Mouse (Mus musculus) small intestine, adult 2 months (tissue): ENCODE results near the gene Rapgef4. TPM values are rescaled to one million over a fixed set of nuclear protein-coding genes. Genes with fewer than 3 reads are reported as not detected.

Experiments used
- H3K27ac ChIP-seq: fragments of 200-500 bp; 2 replicates; pipeline ENCODE4 v1.5.1; 2012; ENCODE audit warnings: low read depth, low read length, control low read depth, inconsistent platforms; ENCODE audit not compliant: insufficient read depth
- H3K27me3 ChIP-seq: fragments of 200-500 bp; 2 replicates; pipeline ENCODE4 v1.6.1; 2012; ENCODE audit warnings: mild to moderate bottlenecking, moderate library complexity, low read length, inconsistent platforms; ENCODE audit not compliant: control insufficient read depth, insufficient read depth
- H3K36me3 ChIP-seq: fragments of 200-500 bp; 2 replicates; pipeline ENCODE4 v1.6.1; 2012; ENCODE audit warnings: mild to moderate bottlenecking, low read length, control low read depth, inconsistent platforms; ENCODE audit not compliant: control insufficient read depth, insufficient read depth
- H3K4me1 ChIP-seq: fragments of 200-500 bp; 2 replicates; pipeline ENCODE4 v1.6.1; 2012; ENCODE audit warnings: low read length, inconsistent platforms, mixed read lengths; ENCODE audit not compliant: control insufficient read depth, insufficient read depth, insufficient read length
- H3K4me3 ChIP-seq: fragments of 200-500 bp; 2 replicates; pipeline ENCODE4 v1.5.1; 2012; ENCODE audit warnings: low read depth, mild to moderate bottlenecking, control low read depth, inconsistent platforms, low read length, moderate library complexity
- CTCF ChIP-seq: fragments of 200-500 bp; IDR thresholded peaks from 2 replicates; pipeline ENCODE4 v1.5.1; 2012; ENCODE audit warnings: low read depth, mild to moderate bottlenecking, control low read depth, inconsistent platforms, low read length, moderate library complexity, mixed read lengths; ENCODE audit not compliant: insufficient replicate concordance, insufficient read length; ENCODE audit errors: extremely low read depth
- POLR2A ChIP-seq: fragments of 200-500 bp; IDR thresholded peaks from 2 replicates; pipeline ENCODE4 v1.6.1; 2012; ENCODE audit warnings: low read depth, mild to moderate bottlenecking, control low read depth, inconsistent platforms, low read length, moderate library complexity
- WGBS: fragments of 180-500 bp; shearing (Covaris S2); methylation state at CpG from one replicate; pipeline ENCODE4 v1.1.7; 2018; 5-methylcytosine and 5-hydroxymethylcytosine counted together
- polyA plus RNA-seq: library from polyadenylated mRNA; depleted of rRNA; stranded (reverse); fragments of >200 nt; gene quantifications from 2 replicates; pipeline ENCODE4 v1.2.3, GENCODE M21; 2012

The Rapgef4 gene
- polyA plus RNA-seq, 1 experiment, result 2.7 TPM

DNA sequence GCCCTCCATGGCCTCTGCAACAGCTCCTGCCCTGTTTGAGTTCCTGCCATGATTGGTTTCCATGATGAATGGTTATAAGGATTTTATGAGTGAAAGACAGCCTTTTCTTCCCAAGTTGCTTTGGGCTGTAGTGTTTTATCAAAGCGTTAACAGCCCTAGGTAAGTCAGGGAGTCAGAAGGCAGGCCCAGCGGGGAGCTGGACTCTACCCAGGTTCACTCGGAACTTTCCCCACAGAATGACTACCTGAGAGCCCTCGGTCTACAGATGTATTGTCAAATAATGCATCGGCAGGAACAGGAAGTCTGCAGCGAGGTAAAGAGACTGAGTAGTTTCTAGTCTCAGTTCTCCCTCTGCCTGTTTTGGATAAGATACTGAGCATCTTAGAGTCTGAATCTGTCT, 60.0 kb downstream of the Rapgef4 start:
- no peaks in the 10 kb centered on the region for H3K36me3 ChIP-seq
- no peak overlapping the region for H3K27ac ChIP-seq
- H3K4me1 ChIP-seq, result no peaks in the 10 kb centered on the region
- H3K27me3 ChIP-seq, result no peaks in the 10 kb centered on the region
- TF ChIP-seq POLR2A, result no peak
- TF ChIP-seq CTCF, result no peak
- 85% methylated on average over 6 of the region's 6 CpGs for WGBS
- no peak overlapping the region for H3K4me3 ChIP-seq

DNA sequence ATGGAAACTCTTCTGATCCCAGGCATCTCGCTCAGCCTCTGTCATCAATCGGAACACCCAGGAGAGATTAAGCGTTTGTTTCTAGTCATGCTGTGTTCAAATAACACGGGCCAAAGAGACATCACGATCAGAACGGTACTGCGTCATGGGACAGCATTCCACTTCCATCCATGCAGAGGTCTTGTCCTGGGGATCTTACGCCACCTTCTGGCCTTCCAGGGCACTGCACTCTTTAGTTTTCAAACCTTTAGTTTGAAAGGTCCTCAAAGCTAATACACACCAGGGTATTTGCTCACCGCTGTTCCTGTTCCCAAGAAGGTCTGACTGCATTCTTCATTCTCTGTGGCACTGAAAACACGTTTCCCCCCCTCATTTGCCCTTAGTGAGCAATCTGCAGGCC, 61.1 kb downstream of the Rapgef4 start:
- Histone ChIP-seq H3K4me1 (no peaks in the 10 kb centered on the region), H3K36me3 (no peaks in the 10 kb centered on the region), H3K4me3 (no peak overlapping the region), H3K27ac (no peak overlapping the region), H3K27me3 (no peaks in the 10 kb centered on the region)
- 89% methylated on average over 10 of the region's 10 CpGs for WGBS
- 0 out of 2 replicates have a peak, but pooled peaks have one; percentile 13 for TF ChIP-seq CTCF
- no peak for TF ChIP-seq POLR2A

DNA sequence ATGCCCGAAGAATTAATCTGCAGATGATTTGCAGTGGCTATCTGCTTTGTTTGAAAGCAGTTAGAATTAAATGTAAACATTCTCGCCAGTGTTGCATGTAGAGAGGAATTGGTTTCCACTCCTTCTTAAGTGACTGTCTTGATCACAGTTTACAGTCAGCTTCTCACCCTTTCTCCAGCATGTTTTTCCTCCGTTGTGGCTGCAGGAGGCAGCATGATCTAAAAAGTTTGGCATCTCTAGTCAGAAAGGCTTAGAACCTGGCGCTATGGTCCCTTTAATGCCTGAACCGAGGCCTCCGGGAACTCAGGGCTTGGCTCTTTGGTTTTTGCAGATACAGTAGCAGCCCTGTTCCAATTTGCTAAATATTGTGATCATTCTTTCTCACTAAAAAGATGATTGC, 63.2 kb downstream of the Rapgef4 start:
- H3K36me3 ChIP-seq, result no peaks in the 10 kb centered on the region
- 47% methylated on average over 6 of the region's 6 CpGs for WGBS
- no peaks in the 10 kb centered on the region for H3K4me1 ChIP-seq
- no peak overlapping the region for H3K4me3 ChIP-seq
- H3K27ac ChIP-seq, result no peak overlapping the region
- TF ChIP-seq CTCF, result no peak
- TF ChIP-seq POLR2A, result no peak
- H3K27me3 ChIP-seq, result no peaks in the 10 kb centered on the region

DNA sequence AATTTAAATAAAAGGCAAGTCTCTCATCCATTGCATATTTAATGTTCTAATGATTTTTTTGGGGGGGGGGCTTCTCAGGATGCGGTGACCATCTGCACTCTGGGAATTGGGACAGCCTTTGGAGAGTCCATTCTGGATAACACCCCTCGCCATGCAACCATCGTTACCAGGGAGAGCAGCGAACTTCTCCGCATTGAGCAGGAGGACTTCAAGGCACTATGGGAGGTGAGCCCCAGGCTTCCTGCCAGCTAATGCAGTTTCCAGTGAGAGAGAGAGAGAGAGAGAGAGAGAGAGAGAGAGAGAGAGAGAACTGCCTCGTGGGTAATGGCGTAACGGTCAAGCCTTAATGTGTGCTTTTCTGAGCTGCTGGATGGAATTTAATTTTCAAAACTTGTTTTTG, 64.0 kb downstream of the Rapgef4 start:
- Histone ChIP-seq H3K4me3 (no peak overlapping the region), H3K27me3 (no peaks in the 10 kb centered on the region), H3K4me1 (no peaks in the 10 kb centered on the region), H3K27ac (no peak overlapping the region), H3K36me3 (no peaks in the 10 kb centered on the region)
- TF ChIP-seq POLR2A (no peak), CTCF (no peak)
- 90% methylated on average over 8 of the region's 8 CpGs for WGBS

DNA sequence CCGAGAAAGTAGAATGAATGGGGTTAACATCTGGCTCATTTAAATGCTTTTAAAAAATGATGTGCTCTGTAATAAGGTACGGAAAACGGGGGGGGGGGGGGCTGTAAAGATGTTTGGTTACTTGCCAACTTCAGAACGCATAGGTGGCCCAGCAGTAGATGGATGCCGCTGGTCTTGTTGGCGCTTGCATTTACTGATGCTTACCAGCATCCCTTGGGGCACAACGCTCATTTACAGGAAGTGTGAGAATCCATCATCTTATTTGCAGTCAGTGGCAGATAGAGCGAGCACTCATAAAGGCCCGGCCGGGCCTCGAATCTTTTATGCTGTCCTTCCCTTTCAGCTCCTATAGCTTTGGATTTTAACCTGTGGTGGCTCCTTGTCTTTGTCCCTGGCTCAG, 64.6 kb downstream of the Rapgef4 start:
- Histone ChIP-seq H3K27me3 (no peaks in the 10 kb centered on the region), H3K4me1 (no peaks in the 10 kb centered on the region), H3K36me3 (no peaks in the 10 kb centered on the region), H3K4me3 (no peak overlapping the region), H3K27ac (no peak overlapping the region)
- TF ChIP-seq CTCF, result no peak
- no peak for TF ChIP-seq POLR2A
- 85% methylated on average over 11 of the region's 11 CpGs for WGBS

DNA sequence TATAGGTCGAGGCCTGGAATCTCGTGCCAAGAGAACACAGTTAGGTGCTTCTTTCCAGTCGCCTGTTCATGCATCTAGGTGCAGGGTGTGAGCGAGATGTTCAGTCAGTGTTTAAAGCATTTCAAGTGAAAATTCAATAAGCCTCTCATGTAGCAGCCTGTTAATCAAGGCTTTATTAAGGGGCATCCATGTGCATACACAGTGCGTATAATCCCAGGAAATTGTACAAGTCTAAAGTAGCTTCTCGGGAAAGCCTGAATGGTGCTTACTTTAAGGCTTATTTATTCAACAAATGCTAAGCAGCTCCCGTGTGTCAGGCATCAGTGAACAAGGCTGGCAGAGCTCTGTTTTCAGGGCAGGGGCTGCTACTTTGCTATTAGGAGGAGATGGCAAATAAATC, 69.4 kb downstream of the Rapgef4 start:
- no peaks in the 10 kb centered on the region for H3K27me3 ChIP-seq
- H3K27ac ChIP-seq, result no peak overlapping the region
- WGBS, result 85% methylated on average over 7 of the region's 7 CpGs
- H3K36me3 ChIP-seq, result no peaks in the 10 kb centered on the region
- no peak for TF ChIP-seq CTCF
- TF ChIP-seq POLR2A, result no peak
- no peak overlapping the region for H3K4me3 ChIP-seq
- no peaks in the 10 kb centered on the region; the same call in 1 of the 2 replicates for H3K4me1 ChIP-seq

DNA sequence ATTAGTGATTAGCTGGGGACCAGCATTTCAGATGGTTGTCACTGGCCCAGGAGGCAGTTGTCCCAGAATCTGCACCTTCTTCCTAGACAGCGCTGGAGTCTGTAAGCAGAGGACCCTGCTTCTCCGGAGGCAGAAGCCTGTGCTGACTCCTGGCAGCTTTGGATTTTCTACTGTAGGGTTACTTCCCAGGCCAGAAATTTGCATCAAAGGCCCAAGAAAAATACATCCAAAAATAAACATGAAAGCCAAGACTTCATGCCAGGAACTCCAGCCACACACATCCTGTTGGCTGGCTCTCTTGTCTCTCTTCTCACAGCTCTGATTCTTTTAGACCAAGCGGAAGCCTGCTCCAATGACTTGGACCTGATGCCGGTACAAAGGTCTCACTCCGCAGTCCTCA, 73.2 kb downstream of the Rapgef4 start:
- TF ChIP-seq POLR2A (no peak), CTCF (no peak)
- Histone ChIP-seq H3K27ac (no peak overlapping the region), H3K36me3 (no peaks in the 10 kb centered on the region), H3K27me3 (no peaks in the 10 kb centered on the region), H3K4me3 (peak overlapping the region; percentile 51), H3K4me1 (no peaks in the 10 kb centered on the region; the same call in 1 of the 2 replicates)
- 28% methylated on average over 5 of the region's 5 CpGs for WGBS
